26 mouse cellular contexts compared by ENCODE assay signal in the genomic region with DNA sequence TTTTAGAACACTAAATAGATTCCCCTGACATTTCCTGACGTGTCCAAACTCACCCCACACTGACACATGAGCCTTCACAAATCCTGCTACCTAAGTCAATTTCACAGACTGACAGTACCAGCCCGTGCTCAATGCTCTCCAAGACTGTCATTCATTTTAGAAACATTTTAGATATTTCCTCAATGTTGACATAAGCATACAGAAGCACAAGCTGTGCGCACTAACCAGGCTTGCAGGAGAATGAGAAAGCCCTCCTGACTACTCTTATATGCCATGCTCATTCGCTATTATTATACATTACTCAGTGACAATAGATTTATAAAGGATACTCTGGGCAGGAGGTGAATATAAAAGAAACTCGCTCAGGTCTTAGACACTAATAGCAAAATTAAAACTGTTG.
"Had no signal": no experiment of that assay in that cellular context is flagged by ENCODE, and none has a peak within 500 bp of the region (broad histone marks: within the 10 kb centered on the region; RNA-seq: fewer than 3 reads in every experiment).

No protein-coding gene starts in this region.

- ATAC-seq: hindbrain, postnatal 0 days; intestine, embryonic 16.5 days; liver, embryonic 12.5 days had no signal

- H3K4me1 ChIP-seq: heart, embryonic 13.5 days; heart, embryonic 15.5 days; hindbrain, embryonic 13.5 days; hindbrain, embryonic 15.5 days; kidney, embryonic 15.5 days; limb, embryonic 15.5 days; liver, embryonic 12.5 days had no signal

- H3K4me3 ChIP-seq: heart, adult 2 months; heart, embryonic 13.5 days; heart, embryonic 15.5 days; hindbrain, embryonic 13.5 days; hindbrain, embryonic 15.5 days; kidney, embryonic 15.5 days; limb, embryonic 13.5 days; limb, embryonic 15.5 days; liver, embryonic 12.5 days had no signal

- H3K27ac ChIP-seq: heart, adult 2 months; heart, embryonic 13.5 days; heart, embryonic 15.5 days; hindbrain, embryonic 13.5 days; hindbrain, embryonic 15.5 days; hindbrain, postnatal 0 days; kidney, embryonic 15.5 days; kidney, postnatal 0 days; limb, embryonic 13.5 days; limb, embryonic 15.5 days; liver, embryonic 12.5 days had no signal

- H3K9ac ChIP-seq: heart, embryonic 13.5 days; heart, embryonic 15.5 days; hindbrain, embryonic 13.5 days; hindbrain, embryonic 15.5 days; kidney, embryonic 15.5 days; limb, embryonic 13.5 days; limb, embryonic 15.5 days; liver, embryonic 12.5 days had no signal

- H3K4me2 ChIP-seq: heart, embryonic 11.5 days; heart, embryonic 13.5 days; heart, embryonic 15.5 days; hindbrain, embryonic 13.5 days; hindbrain, embryonic 15.5 days; kidney, embryonic 15.5 days; limb, embryonic 13.5 days; limb, embryonic 15.5 days; liver, embryonic 12.5 days had no signal

- H3K9me3 ChIP-seq: heart, embryonic 13.5 days; heart, embryonic 15.5 days; hindbrain, embryonic 13.5 days; hindbrain, embryonic 15.5 days; kidney, embryonic 15.5 days; limb, embryonic 13.5 days; limb, embryonic 15.5 days; liver, embryonic 12.5 days had no signal

- H3K36me3 ChIP-seq: heart, embryonic 13.5 days; heart, embryonic 15.5 days; hindbrain, embryonic 13.5 days; hindbrain, embryonic 15.5 days; kidney, embryonic 15.5 days; limb, embryonic 13.5 days; limb, embryonic 15.5 days; liver, embryonic 12.5 days had no signal

- H3K27me3 ChIP-seq: heart, embryonic 13.5 days; heart, embryonic 15.5 days; hindbrain, embryonic 13.5 days; hindbrain, embryonic 15.5 days; kidney, embryonic 15.5 days; limb, embryonic 13.5 days; limb, embryonic 15.5 days; liver, embryonic 12.5 days had no signal

- DNase-seq: gastrocnemius, postnatal 14 days; gastrocnemius, postnatal 36 days; heart, adult 11 months; heart, adult 2 months; heart, postnatal 14 days; heart, postnatal 36 days; kidney, adult 11 months; kidney, adult 2 months; kidney, adult 9 months; kidney, postnatal 14 days; kidney, postnatal 36 days; layer of hippocampus, adult 9-11 months; layer of hippocampus, postnatal 36 days; left cerebral cortex, postnatal 4 days had no signal
